Mouse (Mus musculus): ENCODE results near the gene Eml5.

- TF ChIP-seq CTCF (IDR thresholded peaks at IDR 0.05; ENCODE audit: low read depth, low read length), result no peak
- no peak for TF ChIP-seq GATA1 (IDR thresholded peaks at IDR 0.05; ENCODE audit: borderline replicate concordance, low read length)
- no peak for TF ChIP-seq POLR2AphosphoS5 (IDR thresholded peaks at IDR 0.05; ENCODE audit: insufficient replicate concordance, low read depth, low read length)
Observed at GRCm38 (mm10) chr12:98875216-98875615, 26.1 kb downstream of the Eml5 start.

All from G1E (cell line).